Mouse (Mus musculus): Measurements from ENCODE around the gene Nup93. TPM values are rescaled to one million over a fixed set of nuclear protein-coding genes. Genes with fewer than 3 reads are reported as not detected.
A peak's percentile ranks its signal among the peaks of the same experiment; 100 is the strongest.

Gene Nup93
- total RNA-seq, 4 experiments from 2014 or later = 48.3 to 54.1 (median 49.8) TPM

DNA sequence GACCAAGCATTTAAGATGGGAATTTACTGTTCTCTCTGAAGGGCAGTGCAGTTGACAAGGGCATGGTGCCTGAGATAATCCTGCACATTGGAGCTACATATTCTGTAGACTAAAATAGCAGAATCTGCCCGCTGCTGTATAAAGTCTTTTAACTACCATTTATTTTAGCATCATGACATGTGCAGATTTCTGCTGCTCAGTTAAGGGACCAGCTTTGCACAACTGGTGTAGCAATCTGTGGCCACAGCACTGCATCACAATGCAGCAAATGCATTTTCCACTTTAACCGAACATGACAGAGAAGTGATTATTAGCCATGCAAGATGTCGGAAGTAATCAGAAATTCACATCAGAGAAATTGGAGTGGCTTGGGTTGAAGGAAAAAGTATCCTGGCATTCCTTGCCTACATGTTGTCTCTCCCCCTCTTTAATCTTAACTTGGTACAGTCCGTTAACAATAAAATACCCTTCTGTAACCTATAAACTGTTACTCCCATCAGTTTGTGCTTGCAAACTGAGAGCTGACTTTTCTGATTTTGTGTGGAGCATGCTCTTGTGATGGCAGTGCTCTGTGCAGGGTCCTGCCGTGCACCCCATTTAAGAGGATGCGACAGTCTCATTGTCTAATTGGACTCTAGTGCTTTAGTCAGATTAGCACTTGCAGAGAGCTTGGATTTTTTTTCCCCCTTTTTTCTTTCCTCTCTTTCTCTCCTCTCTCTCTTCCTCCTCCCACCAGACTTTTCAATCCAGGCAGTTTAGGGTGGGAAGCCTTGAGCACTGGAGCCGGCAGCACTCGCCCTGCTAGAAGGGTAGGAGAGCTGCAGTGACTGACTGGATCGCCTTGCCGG lies 52.2 kb downstream of the Nup93 start:
- peak in 1 of 2 experiments; percentile 58 for DNase-seq (ENCODE audit: low spot score in 2 of 2)

DNA sequence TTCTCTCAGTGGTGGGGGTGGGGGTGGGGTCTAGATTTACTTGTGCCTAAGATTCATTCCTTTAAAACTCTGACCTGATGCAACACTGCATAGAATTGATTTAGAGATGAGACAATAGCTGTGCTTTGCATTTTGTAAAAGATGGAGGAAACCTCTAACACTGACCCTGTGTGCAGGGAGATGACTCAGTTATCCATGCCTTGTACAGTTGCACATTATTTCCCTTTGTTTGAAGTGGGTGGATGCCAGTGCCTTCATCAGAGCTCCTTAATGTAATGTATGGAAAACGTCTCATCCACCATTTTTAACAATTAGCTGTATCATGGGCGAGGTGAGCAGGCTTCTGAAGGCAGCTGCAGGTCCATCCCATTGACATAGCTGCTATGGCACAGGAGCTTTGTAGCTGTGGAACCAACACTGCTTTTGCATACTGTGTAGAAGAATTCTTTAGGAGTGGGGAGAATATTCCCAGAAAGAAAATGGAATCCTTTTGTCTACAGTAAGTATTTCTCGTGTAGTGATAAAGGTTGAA lies 54.1 kb downstream of the Nup93 start:
- DNase-seq (ENCODE audit: low spot score in 2 of 2) = no peak

- DNase-seq (ENCODE audit: low spot score in 2 of 2) = no peak
Observed at GRCm38 (mm10) chr8:94270309-94270708, 55.9 kb downstream of the Nup93 start.

- no peak for DNase-seq (ENCODE audit: low spot score in 2 of 2)
Observed at GRCm38 (mm10) chr8:94271102-94271501, 56.7 kb downstream of the Nup93 start.

DNA sequence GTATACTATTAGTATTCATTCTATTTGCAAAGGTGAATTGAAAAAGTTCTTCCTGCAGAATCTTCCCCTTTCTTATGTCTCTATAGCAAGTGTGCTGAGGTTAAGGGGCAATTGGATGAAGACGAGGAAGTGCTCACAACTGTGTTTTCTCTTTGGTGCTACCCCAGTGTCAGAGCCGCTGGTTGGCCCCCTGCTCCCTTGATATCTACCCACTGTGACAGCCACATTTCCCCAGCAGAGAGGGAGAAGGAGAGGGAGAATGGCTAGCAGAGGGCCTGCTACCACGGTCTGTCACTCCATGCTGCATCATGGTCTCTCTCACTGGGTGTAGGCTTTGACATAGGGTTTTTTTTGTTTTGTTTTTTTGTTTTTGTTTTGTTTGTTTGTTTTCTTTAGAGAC lies 58.2 kb downstream of the Nup93 start:
- no peak for DNase-seq (ENCODE audit: low spot score in 2 of 2)

- no peak for DNase-seq (ENCODE audit: low spot score in 2 of 2)
Observed at GRCm38 (mm10) chr8:94273289-94273850, 59.0 kb downstream of the Nup93 start.

DNA sequence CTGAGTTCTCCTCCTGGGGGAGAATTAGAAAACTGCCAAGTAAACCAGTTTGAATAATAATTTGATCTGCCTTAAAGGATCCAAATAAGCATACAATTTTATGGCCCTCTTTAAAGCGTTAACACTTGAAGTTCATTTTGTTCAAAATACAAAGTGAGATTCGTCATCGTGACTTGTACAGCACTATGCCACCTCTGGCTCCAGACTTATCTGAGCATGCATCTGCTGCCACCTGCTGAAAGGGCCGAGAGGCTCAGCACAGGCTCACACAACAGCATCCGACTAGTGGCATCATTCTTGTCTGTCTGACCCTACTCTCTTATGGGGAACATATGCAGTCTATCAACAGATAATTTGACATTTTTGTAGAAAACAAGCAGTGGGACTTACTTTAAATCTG lies 59.7 kb downstream of the Nup93 start:
- DNase-seq (ENCODE audit: low spot score in 2 of 2) = no peak

DNA sequence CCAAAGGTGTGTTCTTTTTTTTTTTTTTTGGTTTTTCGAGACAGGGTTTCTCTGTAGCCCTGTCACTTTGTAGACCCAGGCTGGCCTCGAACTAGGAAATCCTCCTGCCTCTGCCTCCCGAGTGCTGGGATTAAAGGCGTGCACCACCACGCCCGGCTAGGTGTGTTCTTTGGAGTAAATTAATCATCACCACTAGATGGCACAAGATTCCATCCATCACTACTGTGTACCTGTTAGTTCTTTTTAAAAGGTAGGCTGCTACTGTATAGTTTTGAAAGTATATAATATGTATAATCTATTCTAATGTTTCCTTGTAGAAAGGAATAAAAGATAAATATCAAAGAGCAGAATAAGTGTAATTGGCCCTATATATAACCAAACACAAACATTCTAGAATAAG lies 63.9 kb downstream of the Nup93 start:
- no peak for DNase-seq (ENCODE audit: low spot score in 2 of 2)

DNA sequence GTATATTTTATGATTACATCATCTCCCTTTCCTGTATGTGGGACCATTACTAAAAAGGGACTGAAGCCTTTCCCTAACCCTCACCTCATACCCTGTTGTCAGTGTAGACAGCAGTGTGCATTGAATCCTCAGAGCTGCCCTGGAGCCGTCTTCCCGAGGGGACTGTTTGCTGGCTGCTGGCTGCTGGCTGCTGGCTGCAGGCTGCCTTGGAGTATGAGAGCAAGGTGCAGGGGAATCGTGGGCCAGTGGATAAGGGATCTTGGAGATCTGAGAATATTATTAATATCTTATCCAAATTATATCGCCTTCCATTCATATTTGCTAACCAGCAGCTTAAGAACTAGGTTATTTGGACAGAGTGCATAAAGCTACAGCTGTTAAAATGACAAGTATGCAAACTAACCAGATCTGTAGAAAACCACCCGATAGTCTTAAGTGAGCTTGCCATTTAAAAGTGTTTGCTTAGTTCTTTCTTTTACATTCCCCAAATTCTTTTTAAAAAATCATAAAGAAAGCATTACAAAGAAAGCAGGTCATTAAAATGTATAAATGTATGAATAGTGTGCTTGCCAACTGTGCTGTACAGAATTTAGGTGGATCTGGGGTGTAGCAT lies 65.7 kb downstream of the Nup93 start:
- no peak for DNase-seq (ENCODE audit: low spot score in 2 of 2)

DNA sequence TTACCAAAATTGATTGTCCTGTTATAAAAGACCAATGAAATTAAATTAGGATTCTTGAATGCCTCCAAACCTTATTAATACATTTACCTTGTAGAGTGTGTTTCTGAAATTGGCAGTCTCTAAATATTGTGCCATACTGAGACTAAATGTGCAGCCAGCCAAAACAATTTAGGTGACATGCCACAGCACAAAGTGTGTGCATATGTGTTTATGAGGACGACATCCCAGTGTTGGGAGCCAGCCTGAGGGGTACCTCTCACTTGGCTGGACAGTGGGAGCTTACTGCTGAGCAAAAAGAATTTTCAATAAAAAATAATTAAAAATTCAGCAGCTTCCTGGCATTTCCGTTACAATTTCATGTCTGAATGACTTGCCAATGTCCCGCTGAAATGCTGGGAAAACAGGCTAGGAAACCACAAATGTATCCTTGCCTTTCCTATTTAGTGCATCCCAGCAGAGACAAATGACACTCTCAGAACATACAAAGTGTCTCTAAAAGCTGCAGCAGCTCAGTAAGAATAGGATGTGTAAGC lies 68.2 kb downstream of the Nup93 start:
- no peak for DNase-seq (ENCODE audit: low spot score in 2 of 2)

DNA sequence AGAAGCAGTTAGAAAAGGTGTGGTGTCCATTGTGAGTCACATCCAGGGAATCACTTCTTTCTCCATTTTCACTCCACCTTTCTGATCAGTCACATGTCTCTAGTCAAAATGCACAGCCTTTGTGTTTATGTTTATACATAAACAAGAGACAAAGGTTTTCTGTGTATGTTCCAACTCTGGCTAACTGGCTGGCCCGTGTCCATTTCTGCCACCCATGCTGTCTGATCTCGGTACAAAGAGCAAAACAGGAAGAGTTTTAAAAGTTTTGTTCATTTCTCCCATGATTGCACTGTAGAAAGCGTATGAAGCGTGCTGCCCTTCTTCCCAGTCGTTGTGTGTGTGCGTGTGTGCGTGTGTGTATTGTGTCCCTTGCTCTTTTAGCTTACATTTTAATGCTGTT lies 69.8 kb downstream of the Nup93 start:
- DNase-seq (ENCODE audit: low spot score in 2 of 2) = no peak

DNA sequence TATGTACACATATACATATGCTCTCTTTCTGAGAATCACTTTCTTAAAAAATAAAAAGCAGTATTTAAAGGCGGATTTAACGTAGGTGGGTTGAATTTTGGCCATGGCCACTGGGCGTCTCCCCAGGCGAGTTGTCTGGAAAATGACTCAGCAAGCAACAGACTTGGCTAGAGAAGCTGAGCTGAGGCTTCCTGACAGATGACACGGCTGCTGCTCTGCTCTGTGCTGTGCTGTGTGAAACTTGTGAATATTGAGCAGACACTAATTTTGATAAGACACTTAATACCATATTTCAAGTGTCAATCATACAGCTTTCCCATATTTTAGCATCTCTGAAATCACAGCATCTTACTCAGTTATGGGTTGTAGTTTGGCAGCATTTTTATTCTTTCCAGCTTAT lies 76.2 kb downstream of the Nup93 start:
- DNase-seq (ENCODE audit: low spot score in 2 of 2) = peak in 1 of 2 experiments; percentile 40

DNA sequence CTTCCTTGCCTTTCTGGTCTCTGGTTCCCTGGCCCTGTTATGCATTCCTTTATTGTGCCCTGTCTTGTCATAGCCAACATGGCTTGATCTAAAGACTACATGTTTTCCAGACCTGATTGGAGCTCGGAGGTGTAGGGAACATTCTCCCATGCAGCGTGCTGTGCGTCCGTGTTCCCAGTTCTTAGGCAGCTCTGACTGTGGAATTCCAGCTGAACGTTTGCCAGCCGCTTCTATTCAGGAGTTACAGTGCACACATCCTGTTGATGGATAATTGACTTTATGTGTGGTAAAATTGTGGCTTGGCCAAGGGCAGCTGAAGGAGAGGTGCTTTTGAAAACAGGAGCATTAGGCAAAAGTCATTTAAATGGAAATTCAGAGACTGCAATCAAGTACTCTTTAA lies 77.7 kb downstream of the Nup93 start:
- no peak for DNase-seq (ENCODE audit: low spot score in 2 of 2)

- no peak for DNase-seq (ENCODE audit: low spot score in 2 of 2)
Observed at GRCm38 (mm10) chr8:94292626-94293025, 78.3 kb downstream of the Nup93 start.

GRCm38 (mm10) chr8:94295687-94296086 lies 81.3 kb downstream of the Nup93 start:
- DNase-seq (ENCODE audit: low spot score in 2 of 2) = no peak

- no peak for DNase-seq (ENCODE audit: low spot score in 2 of 2)
Observed at GRCm38 (mm10) chr8:94296312-94296991, 82.1 kb downstream of the Nup93 start.

DNA sequence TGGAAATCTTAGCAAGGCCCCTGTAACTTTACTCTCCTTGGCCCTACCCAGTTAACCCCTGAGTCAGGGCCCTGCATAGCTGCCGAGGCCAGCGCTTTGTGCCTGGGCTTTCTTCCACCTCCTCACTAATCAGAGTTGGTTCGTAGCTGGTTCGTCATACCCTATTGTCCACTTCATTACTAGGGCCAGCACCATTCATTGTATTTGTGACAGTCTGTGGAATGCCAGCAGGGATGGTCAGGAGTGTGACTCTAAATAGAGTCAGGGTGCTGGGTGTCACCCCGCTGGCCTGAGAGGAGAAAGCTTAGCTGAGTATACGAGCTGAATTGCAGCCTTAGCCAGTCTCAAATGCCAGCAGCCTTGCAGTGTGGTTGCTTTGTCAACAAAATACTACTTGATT lies 82.7 kb downstream of the Nup93 start:
- no peak for DNase-seq (ENCODE audit: low spot score in 2 of 2)

- DNase-seq (ENCODE audit: low spot score in 2 of 2) = no peak
Observed at GRCm38 (mm10) chr8:94300809-94301208, 86.4 kb downstream of the Nup93 start.

DNA sequence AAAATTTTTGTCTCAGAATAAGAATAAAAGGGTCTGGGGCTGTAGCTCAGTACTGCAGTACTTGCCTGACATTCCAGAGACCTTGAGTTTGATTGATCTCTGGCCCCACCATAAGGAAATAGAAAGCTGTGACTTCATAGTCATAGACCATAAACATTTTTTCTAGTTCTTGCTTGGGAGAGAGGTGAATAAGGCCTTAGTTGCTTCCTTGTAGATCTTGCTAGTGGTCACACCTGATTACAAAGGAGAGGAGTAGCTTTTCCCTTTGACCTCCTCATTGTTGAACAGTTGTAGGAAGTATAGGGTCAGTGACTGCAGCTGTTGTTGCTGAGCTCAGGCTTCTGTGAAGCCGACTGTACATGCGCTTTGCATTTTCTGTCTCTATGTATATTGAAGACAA lies 90.0 kb downstream of the Nup93 start:
- no peak for DNase-seq (ENCODE audit: low spot score in 2 of 2)

- no peak for DNase-seq (ENCODE audit: low spot score in 2 of 2)
Observed at GRCm38 (mm10) chr8:94306989-94307513, 92.7 kb downstream of the Nup93 start.

DNA sequence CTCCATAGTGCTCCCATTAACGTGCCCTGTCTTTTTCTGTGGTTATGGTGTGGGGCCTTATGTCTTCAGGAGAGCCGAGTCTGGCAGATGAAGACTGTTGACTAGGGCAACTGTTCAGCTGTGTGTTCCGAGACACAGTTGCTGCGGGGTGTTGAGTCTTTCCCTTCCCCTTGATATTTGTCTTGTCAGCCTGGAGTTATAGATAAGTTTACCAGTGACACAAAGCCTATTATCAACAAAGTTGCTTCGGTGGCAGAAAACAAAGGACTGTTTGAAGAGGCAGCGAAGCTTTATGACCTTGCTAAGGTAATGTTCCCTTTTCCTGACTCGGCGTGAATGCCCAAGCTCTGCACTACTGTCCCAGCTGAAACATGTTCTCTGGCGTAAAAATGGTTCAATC lies 93.3 kb downstream of the Nup93 start:
- DNase-seq (ENCODE audit: low spot score in 2 of 2) = no peak
